Mouse (Mus musculus): ENCODE data around the gene Col5a3. TPM values are rescaled to one million over a fixed set of nuclear protein-coding genes. Genes with fewer than 3 reads are reported as not detected.

Col5a3 gene
- 1 to 10 TPM in 1 of 2 experiments, under 1 TPM in 1; 0.04 to 2.7 TPM for polyA plus RNA-seq (2017; shearing (Covaris generic))

GRCm38 (mm10) chr9:20814521-20815272 is at the start of gene Col5a3:
TSS of gene Col5a3 (minus strand) at chr9:20815067.

GRCm38 (mm10) chr9:20818236-20818635 is 3.4 kb upstream of the Col5a3 start, which contains the start of gene Rdh8:
TSS of gene Rdh8 (plus strand) at chr9:20818503.

DNA sequence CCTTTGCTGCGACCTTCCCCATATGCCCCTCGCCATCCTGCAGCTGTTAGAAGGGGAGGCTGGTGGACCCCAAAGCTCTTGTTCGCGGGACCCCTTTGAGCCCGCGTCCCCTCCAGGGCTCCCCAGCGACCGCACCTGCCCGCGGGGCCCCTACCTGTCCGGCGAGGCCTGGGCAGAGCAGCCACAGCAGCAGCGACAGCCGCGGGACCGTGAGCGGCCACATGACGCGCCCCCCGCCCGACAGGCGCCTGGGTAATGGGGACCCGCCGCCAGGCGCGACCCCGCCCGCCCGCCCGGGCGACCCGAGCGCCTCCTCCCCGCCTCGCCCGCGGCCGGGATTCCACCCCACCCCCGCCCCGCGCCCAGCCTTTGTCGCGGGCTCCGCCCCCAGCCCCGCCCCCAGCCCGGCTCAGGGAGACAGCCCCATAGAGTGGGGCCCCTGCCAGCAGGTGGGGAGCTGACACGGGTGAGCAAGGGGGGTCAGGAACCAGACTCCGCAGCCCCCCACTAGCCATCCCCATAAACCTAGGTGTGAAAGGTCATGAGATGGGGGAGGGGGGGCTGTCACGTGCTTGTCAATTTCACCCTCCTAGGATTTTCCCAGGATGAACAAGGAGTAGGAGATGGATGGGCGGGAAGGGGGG is 68.7 kb downstream of the Col5a3 start, which contains the start of gene Olfm2:
Gene Olfm2, minus strand, starts transcription at position 333 of the 644 bp plus-strand sequence.

Other genes starting within 250 kb of the Col5a3 start
- gene Zfp846, start 233.8 kb downstream of the Col5a3 start, polyA plus RNA-seq (2017; shearing (Covaris generic)), result 10 to 100 TPM; 13.2 to 14.3 TPM
- gene Ubl5, start 172.2 kb downstream of the Col5a3 start, polyA plus RNA-seq (2017; shearing (Covaris generic)), result 100 to 1,000 TPM; 286 to 359 TPM
- 10 to 100 TPM; 58.8 to 71.7 TPM for gene Fbxl12, start 170.3 kb downstream of the Col5a3 start, polyA plus RNA-seq (2017; shearing (Covaris generic))
- gene Pin1, start 163.0 kb downstream of the Col5a3 start, polyA plus RNA-seq (2017; shearing (Covaris generic)), result 10 to 100 TPM; 19.6 to 23.5 TPM
- under 1 TPM; 0.64 to 0.81 TPM for gene Olfm2, start 68.7 kb downstream of the Col5a3 start, polyA plus RNA-seq (2017; shearing (Covaris generic))
- gene Rdh8, start 3.4 kb upstream of the Col5a3 start, polyA plus RNA-seq (2017; shearing (Covaris generic)), result not detected
- 10 to 100 TPM; 59.5 to 60.2 TPM for gene A230050P20Rik, start 53.6 kb upstream of the Col5a3 start, polyA plus RNA-seq (2017; shearing (Covaris generic))
- gene Angptl6, start 64.7 kb upstream of the Col5a3 start, polyA plus RNA-seq (2017; shearing (Covaris generic)), result 1 to 10 TPM; 3.0 to 4.6 TPM
- 100 to 1,000 TPM in 1 of 2 experiments, 10 to 100 TPM in 1; 74.5 to 114 TPM for gene Ppan, start 73.1 kb upstream of the Col5a3 start, polyA plus RNA-seq (2017; shearing (Covaris generic))
- gene Eif3g, start 83.6 kb upstream of the Col5a3 start, polyA plus RNA-seq (2017; shearing (Covaris generic)), result 100 to 1,000 TPM; 259 to 292 TPM
- gene Dnmt1, start 144.8 kb upstream of the Col5a3 start, polyA plus RNA-seq (2017; shearing (Covaris generic)), result 10 to 100 TPM; 52.4 to 87.1 TPM
- 10 to 100 TPM; 18.9 to 25.7 TPM for gene S1pr2, start 161.7 kb upstream of the Col5a3 start, polyA plus RNA-seq (2017; shearing (Covaris generic))
- 100 to 1,000 TPM; 101 to 109 TPM for gene Mrpl4, start 187.7 kb upstream of the Col5a3 start, polyA plus RNA-seq (2017; shearing (Covaris generic))
- 100 to 1,000 TPM in 1 of 2 experiments, 10 to 100 TPM in 1; 73.2 to 112 TPM for gene Icam1, start 200.9 kb upstream of the Col5a3 start, polyA plus RNA-seq (2017; shearing (Covaris generic))
- gene Icam4, start 214.3 kb upstream of the Col5a3 start, polyA plus RNA-seq (2017; shearing (Covaris generic)), result 1 to 10 TPM in 1 of 2 experiments, under 1 TPM in 1; 0.45 to 2.7 TPM
- 1 to 10 TPM; 1.3 to 2.4 TPM for gene Icam5, start 217.0 kb upstream of the Col5a3 start, polyA plus RNA-seq (2017; shearing (Covaris generic))